Mouse (Mus musculus) telencephalon, adult 2 months (tissue): ENCODE results near the gene Msrb3.

ENCODE experiments used
- DNase-seq: peaks from one replicate; pipeline ENCODE4 v3.0.0-alpha.2; 2011; ENCODE audit warnings: low read depth, low spot score

Msrb3 gene

DNA sequence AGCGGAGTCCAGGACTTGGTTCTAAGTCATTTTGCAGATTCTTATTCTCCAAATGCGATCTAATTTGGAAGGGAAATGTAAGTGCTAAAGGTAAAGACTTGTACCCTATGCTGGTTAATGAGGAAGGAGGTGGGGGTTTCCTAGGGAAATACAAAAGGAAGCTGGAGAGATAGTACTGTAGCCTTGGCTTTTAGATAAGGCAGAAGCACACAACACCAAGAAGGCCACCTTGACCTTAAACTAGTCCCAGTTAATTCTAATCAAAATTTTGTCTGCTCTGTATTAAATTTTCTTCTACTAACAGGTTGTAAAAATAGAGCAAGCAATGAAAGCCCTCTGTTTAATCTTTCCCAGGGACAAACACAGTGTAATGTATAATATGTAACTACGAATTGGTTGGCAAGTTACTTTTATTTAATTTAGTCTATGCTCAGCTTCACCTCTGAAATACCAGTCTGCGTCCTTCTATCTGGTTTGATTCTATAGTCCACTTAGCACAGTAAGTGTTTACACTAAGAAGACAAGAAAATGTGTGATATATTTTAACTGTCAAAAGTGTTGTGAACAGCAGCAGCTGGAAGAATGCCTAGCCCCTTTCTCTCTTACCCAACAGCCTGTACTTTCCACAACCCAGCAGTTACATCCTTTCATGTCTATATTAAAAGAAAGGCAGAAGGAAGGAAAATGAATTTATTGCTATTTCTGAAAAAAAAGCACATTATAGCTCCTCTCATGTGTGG, 87.9 kb downstream of the Msrb3 start:
- no peak for DNase-seq

DNA sequence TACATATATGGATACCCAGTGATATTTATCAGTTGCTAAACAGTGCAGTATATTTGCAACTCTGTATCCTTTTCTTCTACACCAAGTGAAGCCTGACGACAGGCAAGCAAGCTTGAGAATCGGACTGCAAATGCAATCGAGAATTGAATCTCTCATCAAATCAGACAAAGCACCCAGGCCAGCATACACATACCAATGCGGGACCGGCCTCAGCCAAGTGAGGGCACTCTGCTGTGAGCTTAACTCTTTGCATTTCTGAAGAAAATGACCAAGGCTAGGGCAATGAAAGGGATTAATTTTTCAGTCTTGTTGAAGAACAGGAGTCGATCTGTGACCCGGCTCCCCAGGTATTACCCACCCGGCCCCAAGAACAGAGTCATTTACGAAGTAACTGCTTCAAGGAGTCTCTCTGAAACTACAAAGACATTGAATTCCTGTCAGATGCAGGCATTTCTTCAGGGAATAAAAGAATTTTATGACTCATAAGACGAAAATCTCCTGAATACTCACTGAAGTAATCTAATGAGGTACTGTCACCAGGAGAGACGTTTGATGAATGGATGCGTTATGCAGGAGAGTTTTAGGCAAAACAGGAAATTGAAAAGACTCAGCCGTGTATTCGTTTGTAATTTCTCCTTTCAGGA, 88.7 kb downstream of the Msrb3 start:
- no peak for DNase-seq

DNA sequence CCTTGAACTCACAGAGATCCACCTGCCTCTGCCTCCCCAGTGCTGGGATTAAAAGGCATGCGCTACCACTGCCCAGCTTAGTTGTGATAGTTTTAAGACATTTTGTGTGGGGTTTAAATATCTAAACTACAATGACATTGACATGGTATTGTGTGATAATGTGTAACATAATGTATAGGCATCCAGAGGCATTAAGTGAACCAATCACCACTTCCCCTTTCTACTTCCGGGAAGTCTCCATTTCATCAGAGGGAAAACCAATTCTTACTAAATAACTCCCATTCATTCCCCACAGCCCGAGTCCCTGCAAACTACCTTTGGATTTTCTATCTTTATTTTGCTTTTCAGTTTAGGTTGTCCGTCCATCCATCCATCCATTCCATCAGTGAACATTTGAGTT, 90.7 kb downstream of the Msrb3 start:
- DNase-seq: no peak

DNA sequence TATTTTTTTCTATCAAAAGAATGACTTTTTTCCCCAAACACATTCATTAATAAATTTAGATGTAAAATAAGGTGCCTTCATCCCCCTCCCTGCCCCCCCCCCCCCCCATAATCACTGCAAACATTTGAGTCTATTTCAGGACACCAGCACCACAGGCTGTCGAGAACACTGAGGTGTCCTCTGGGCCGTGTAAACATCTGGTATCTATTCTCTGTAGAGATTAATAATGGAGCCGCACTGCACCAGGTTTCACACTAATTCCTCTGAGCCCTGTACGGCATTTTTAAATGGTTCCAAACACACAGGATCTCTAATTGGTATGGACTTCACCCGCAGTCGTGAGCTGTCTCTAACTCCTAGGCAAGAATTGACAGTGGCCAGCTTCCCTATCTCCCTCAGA, 97.8 kb downstream of the Msrb3 start:
- no peak for DNase-seq

DNA sequence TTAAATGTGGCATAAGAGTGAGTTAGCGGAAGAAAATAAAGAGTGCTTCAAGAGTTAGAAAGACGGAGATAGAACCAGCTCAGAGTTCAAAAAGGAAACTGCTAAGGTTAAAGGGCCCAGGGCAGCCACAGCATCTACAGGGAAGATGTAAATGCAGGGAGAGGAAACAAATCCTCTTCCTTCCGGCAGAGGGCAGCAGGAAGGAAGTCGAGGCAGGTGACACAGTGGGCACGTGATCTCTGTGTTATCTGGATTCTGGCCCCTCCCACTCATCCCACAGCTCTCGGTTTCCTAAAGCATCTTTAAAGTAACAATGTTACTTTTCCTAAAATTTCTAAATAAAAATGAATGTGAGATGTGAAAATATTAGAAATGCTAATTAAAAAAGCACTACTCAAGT, 99.4 kb downstream of the Msrb3 start:
- DNase-seq: no peak

DNA sequence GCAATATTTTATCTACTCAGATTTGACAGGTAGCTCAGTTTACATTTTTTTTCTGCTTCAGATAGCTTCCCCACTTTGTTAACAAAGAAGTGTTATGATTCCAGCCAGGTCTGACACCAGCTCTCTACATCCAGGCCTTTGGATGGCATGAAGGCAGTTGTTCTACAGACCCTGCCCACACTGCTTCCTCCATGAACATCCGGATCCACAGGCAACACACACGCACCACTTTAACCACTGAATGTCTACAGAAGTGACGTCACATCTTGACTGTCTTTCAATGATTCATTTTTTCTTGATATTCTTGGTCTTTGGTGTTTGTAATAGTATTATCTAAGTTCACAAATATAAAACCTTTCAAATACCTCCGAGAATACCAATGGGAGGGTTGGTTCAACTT, 102.2 kb downstream of the Msrb3 start:
- no peak for DNase-seq

DNA sequence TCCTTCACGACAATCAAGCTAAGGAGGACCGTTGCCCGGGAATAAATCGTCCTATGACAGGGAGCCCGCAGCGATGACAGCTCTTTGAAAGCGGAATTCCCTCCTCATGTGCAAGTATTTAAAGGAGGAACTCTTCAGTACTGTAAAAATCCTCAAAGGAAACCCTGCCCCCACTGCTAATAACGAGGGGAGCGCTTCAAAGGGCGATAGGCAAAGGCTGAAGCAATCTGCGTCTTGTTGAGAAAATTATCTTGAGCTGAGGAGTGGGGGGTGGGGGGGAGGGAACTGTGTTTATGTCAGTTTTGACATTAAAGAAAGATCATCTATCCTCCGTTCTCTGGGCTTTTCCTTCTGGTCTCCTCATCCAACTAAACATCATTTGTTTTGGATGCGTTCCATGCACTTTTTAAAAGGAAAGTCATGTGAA, 104.5 kb downstream of the Msrb3 start:
- no peak for DNase-seq

DNA sequence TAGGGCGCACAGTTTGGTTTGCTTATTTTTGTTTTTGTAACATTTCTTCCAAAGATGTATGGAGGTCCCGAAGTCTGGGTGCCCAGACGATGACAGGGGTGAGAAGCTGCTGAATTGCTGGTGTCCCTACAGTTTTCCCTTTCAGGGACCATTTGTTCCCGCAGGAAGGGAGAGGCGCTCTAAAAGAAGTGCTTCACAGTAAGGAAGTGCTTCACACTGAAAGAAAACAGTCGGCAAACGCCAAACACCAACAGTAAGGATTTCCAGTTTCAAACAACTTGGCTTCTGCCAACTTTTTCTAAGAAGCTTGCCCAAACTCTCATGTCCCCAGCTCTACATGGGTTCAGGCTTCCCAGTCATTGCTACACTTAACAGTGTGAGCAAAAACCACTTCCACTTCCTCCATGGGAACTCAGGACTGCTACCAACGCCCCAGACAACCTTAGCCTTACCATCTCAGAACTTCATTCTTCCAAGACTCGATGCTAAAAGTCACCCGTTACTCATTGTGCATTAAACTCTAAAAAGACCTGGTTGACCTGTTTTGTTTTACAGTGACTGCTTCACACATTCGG, 106.6 kb downstream of the Msrb3 start:
- DNase-seq: no peak

DNA sequence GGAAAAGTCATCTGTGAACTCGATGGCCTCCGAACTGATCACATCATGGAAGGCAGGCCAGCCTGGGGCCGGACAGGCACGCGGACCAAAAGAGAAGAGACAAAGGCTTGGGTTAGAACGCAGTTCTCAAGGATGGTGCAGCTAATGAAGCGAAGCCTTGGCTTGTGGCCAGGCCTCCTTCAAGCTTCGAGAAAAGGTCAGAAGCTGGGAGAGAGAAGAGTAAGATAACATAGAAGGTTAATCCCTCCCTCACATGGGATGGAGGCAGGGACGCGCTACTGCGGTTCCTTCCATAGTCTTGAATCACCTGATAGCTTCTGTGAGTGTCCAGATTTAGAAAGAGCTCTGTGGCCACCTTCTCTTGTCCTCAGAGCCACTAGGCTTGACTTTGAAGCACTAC, 107.5 kb downstream of the Msrb3 start:
- DNase-seq: no peak

DNA sequence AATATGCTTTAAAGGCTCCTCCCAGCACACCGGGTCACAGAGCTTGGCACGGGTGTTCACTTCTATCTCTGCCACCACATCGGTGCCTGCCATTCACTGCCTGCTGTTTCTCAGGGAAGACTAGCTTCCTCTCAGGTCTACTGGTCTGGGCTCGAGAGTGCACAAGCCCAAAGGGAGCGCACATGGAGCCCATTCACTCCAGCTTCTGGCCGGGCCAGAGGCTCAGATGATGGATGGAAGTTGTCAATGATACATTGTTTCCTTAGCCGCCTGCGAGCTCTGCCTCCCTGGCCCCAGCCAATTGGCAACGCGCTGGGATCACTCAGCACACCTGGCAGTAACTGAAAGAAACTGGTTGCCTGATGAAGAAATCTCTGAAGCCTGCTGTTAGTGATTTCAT, 111.7 kb downstream of the Msrb3 start:
- DNase-seq: no peak

DNA sequence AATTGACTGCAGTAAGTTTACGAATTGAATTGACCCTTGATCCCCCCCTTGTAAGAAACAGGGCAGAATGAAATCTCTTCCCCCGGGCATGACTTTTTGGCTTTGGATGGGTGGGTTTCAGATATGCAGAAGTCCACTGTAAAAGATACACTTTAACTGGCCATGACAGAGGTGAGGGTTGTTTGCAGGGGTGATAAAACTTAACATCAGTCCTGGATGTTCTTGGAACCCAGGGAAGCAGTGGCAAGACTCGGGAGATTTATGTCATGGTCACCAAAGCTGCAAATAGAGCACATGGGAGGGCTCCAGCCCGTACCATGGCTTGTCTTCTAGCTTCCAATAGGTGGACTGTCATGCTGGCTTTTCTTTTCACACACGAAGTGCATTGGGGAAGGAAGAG, 114.4 kb downstream of the Msrb3 start:
- DNase-seq: no peak

DNA sequence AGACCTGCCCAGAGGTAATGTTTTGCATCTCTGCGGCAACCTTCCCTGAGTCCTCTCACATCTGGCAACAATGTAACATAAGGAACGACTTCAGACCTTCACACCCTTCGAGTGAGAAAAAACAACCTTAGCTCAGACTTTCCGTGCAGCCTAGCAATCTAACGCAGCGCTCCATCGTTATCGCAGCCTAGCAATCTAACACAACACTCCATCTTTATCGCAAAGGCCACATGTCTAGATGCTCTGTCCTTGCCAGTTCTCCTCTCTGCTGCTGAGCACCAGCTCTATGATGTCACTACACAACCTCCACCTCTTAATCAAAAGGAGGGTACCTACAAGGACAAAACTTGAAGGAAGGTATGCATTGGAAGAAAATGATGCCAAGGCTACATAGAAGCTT, 115.5 kb downstream of the Msrb3 start:
- DNase-seq: no peak

DNA sequence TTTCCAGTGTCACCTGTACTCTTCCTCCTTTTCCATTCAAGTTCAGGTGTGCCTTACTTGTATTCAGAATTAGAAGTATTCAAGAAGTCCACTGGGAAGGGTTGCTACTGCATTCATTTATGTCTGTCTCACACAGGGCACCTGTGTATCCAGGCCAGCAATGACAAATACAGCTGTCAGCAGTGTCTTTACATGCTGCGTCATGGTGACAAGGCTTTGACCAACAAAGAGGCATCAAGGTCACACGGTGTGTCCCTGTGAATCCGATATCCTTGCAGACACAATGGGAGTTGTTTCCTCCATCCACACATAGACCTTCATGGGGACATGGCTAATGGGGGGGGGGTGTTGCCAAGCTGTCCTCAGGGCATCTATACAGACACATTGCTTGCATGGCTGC, 121.4 kb downstream of the Msrb3 start:
- DNase-seq: no peak

DNA sequence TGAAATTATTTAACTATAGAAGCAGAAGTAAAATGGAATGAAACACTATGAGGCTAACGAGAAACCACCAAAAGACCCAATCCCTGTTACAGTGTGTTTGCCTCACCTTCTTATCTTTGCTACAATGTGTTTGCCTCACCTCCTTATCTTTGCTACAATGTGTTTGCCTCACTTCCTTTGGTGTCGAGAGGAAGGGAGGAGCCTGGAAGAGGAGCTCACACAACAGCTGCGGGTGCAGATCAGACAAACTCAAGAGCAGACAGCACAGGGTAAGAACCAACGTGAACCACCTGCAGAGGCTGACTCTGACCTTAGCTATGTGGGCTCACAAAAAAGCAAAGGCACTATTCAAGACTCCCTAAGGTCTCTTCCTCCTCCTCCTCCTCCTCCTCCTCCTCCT, 123.5 kb downstream of the Msrb3 start:
- DNase-seq: no peak

DNA sequence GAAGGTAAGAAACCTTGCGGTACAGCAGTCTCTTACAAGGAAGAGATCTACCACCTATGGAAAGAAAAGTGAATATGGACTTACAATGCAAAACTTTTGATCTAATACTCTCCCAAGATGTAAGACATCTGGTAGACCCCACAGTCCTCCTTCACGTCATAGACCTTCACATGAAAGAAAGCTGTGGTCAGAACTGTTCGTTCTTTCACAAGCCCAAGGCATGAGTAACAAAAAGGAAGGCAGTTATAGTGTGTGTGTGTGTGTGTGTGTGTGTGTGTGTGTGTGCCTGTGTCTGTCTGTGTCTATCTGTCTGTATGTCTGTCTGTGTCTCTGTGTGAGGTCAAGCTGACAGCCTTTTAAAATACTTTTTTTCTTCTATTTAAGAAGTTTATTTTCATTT, 131.5 kb downstream of the Msrb3 start:
- DNase-seq: no peak

DNA sequence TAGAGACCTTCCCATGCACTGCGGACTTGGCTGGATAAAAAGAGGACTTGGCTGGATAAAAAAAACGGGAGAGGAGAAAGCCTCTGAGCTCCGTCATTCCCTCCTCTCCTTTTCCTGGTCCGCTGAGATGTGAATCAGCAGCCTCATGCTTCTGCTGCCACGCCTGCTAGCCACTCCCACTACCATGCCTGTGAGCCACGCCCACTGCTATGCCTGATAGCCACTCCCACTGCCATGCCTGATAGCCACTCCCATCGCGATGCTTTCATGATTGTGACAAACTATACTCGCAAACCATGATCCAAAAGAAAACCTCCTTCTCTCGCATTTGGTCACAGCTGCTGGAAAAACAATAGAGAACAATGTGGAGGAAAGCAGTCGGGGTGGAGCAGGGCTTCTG, 133.5 kb downstream of the Msrb3 start:
- DNase-seq: no peak

DNA sequence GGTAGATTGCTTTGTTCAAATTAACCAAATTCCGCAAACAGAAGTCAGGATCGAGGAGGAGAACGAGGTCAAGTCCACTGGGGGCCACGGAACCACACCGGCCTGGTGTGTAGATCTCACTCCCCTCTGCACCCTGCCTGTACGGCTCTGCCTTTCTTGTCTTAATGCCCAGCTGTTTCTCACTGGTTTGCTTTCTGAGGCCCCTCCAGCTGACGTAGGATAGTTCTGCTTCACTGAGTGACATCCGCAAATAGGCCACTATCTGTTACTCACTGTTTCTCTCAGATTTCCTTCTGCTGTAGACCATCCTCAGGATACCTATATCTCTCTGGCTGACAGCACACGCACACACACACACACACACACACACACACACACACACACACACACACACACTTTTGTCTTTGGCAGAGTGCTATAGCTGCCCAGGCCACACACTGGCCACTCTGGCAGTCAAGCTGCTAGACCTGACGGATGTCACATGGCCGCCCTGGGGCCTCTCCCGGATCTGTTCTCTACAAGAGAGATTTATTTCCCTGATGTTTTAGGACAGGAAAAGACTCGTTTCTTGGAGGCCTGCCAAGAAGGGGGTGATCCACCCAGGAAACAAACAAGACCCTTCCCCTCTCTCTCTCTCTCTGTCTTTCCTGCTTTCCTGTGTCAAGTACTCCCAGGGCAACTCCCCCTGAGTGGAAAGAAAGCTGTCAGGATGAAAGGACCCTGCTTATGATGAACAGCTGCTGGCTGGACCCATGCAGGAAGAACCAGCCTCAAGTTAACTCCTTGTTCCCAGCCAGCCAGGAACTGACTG, 135.0 kb downstream of the Msrb3 start:
- no peak for DNase-seq

DNA sequence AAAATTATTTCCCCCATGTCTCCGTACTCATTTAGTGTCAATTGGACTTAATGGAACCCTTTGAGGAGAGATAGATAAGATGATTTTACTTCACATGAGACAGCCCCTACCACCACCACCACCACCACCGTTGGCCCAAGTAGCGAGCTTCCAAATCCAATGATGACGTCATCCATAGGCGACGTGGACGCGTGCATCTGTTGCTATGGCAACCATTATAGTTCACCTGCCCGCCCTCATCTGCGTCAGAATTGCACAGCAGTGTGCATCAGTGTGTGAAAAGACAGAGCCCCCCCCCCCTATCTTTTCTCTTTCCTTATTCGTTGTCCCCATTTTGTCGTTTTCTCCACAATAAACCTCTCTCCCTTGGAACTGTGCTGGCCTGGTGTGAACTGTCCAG, 135.9 kb downstream of the Msrb3 start:
- no peak for DNase-seq

DNA sequence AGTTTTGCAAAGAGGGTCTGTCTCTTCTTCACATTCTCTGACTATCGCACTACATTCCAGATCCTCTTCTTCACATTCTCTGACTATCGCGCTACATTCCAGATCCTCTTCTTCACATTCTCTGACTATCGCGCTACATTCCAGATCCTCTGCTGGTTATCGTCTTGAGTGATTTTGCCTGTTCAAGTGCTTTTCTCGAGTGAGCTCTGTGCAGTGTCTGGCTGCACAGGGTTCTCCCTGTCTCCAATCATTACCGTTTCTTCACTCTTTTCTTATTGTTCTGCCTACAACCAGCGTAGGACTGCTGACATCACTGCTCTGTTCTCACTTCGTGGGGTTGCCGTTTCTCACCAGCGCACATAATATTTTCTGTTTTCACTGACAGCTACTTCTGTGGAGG, 138.2 kb downstream of the Msrb3 start:
- no peak for DNase-seq

DNA sequence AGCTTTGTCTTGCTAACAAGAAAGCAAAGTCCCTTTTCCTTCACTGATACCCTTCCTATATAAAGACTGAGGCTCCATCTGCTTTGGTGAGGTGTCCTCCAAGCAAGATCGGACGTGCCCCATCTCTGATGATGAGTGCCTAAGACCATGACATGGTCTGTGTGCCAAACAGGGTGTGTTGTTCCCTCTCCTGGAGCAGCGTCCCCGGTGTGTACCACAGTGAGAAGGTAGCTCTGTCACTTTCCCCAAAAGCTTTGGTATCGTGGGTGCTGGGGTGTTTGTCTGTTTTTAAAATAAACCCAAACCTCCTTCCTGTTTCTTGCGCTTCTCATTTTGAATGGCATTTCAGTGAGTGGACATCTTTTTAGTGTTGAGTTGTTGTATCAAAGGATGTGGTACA, 139.0 kb downstream of the Msrb3 start:
- no peak for DNase-seq

DNA sequence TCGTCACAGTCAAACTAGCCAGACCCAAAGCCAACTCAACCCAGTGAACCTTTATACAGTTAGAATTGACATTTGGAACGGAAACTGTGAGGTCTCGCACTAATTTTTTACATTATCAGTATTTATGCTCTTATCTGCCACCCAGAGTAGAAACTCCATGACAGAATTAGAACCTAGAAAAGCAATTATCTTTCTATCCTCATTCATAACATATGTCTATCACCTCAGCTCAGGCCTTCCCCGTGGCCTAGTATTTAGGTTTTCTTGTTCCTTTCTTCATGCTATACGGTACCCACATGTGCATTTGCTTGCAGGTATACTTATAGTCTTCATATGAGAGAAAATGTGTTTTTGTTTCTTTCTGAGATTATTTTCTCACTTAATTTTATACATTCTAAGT, 146.4 kb downstream of the Msrb3 start:
- no peak for DNase-seq

DNA sequence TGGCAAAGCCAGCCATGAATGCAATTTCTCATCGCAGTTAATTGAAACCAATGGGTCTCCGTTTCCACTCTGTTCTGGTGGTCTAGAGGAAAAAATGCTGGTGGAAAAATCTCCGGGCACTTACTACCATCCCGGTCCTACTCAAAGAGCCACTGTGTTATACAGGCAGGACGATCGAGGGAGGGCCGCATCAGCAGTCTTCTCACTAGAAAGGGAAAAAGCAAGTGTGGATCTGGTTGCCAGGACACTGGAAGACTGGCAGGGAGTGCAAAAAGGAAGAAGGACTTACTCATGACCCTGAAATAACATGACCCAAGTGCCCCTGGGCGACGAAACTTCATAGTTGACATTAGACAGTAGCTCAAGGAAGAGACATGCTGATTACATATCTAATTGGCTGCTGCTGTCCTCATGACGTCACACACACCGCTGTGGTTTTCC, 147.1 kb downstream of the Msrb3 start:
- DNase-seq: no peak
